Mouse (Mus musculus): ENCODE measurements around the gene Fam98a. TPM values are rescaled to one million over a fixed set of nuclear protein-coding genes. Genes with fewer than 3 reads are reported as not detected.

Fam98a gene
- polyA plus RNA-seq, 1 experiment from 2014 or later, result 9.2 TPM

Other genes starting within 250 kb of the Fam98a start
- gene Rasgrp3, start 116.0 kb downstream of the Fam98a start, polyA plus RNA-seq (2014; fragmentation: Nextera tagmentation; extraction: Ambion mirVana), result 18.3 and 18.4 TPM in 2 replicates

Data from heart, embryonic 11.5 days (tissue).